Mouse (Mus musculus) cerebral cortex, adult 2 months (tissue): Measurements from ENCODE around the gene Ndrg2.

Experiments used
- WGBS: fragments of 180-500 bp; shearing (Covaris S2); methylation state at CpG from one replicate; pipeline ENCODE4 v1.1.7; 2018; 5-methylcytosine and 5-hydroxymethylcytosine counted together

Ndrg2 gene

GRCm38 (mm10) chr14:51877517-51877916 is 36.4 kb downstream of the Ndrg2 start:
- WGBS, result 84% methylated on average over 3 of the region's 3 CpGs

DNA sequence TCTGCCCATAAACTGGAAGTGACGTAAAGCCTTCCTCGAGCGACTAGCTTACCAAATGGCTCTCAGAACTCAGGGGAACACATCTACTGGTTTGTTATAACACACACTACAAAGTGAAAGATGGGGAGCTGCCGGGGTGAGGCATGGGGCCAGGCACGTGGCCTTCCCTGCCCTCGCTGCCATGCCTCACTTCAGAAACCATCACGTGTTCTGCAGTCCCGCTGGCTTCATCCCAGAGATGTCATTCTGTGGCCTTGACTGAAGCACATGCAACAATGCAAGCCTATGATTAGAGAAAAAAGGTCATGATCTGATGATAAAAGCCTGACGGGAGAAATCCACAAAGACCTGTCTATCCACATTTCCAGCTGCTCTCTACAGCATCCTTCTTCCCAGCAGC is 42.2 kb downstream of the Ndrg2 start:
- WGBS, result 79% methylated on average over 9 of the region's 9 CpGs

GRCm38 (mm10) chr14:51870756-51871155 is 43.2 kb downstream of the Ndrg2 start:
- 77% methylated on average over 2 of the region's 2 CpGs for WGBS

GRCm38 (mm10) chr14:51863603-51864002 is 50.4 kb downstream of the Ndrg2 start:
- WGBS, result 26% methylated on average over 1 of the region's 1 CpGs

DNA sequence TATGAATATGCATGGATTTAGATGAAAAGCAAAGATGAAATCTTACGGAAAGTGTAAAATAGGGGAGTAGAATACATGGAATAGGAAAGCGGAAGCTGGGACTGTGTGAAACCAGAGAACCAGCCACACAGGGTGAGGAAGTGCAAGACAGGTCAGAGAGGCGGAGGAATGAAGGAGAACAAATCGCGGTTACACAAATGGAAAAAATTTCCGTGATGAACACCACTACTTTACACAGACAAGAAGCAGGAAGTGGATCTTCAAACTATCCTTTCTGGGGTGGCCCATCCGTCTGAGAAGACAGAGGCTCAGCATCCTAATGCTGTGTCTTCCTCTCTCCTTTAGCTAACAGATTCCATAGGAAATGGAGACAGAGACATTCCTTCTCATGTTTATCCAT is 58.7 kb downstream of the Ndrg2 start:
- 83% methylated on average over 7 of the region's 7 CpGs for WGBS
